Mouse (Mus musculus) bone marrow, adult 2 months (tissue): ENCODE data around the gene Leng1.

Source experiments
- CTCF ChIP-seq: fragments of 200-500 bp; IDR thresholded peaks from 2 replicates; pipeline ENCODE4 v1.5.1; 2011; ENCODE audit warnings: low read length, control low read depth; ENCODE audit not compliant: control insufficient read depth, insufficient read depth
- POLR2A ChIP-seq: fragments of 200-500 bp; IDR thresholded peaks from 2 replicates; pipeline ENCODE4 v1.6.1; 2011; ENCODE audit warnings: low read depth, mild to moderate bottlenecking, control low read depth, low read length, borderline replicate concordance; ENCODE audit not compliant: control insufficient read depth

- TF ChIP-seq CTCF (no peak), POLR2A (no peak; the same call in 1 of the 2 replicates)
Measured at GRCm38 (mm10) chr7:3645488-3646025, 20.1 kb downstream of the Leng1 start.
